Mouse (Mus musculus) midbrain, embryonic 15.5 days (tissue): Measurements from ENCODE around the gene Agap1. TPM values are rescaled to one million over a fixed set of nuclear protein-coding genes. Genes with fewer than 3 reads are reported as not detected.
A peak's percentile ranks its signal among the peaks of the same experiment; 100 is the strongest.

ENCODE experiments used
- ATAC-seq: fragments of 200-750 bp; cut with Nextera tagmentation; replicated peaks from 2 replicates; pipeline ENCODE4 v1.8.0; 2017; ENCODE audit warnings: moderate TSS enrichment
- H3K27ac ChIP-seq: fragments of 300-500 bp; sonication (generic); 2 replicates; pipeline ENCODE4 v1.5.1; 2015; ENCODE audit warnings: mild to moderate bottlenecking, inconsistent platforms
- H3K27me3 ChIP-seq: fragments of 300-500 bp; sonication (generic); replicated peaks from 2 replicates; pipeline ENCODE4 v1.6.1; 2015; ENCODE audit warnings: inconsistent platforms
- H3K36me3 ChIP-seq: fragments of 300-500 bp; sonication (generic); replicated peaks from 2 replicates; pipeline ENCODE4 v1.6.1; 2015; ENCODE audit warnings: inconsistent platforms
- H3K4me1 ChIP-seq: fragments of 300-500 bp; sonication (generic); 2 replicates; pipeline ENCODE4 v1.6.1; 2015; ENCODE audit warnings: inconsistent platforms
- H3K4me2 ChIP-seq: fragments of 300-500 bp; sonication (generic); 2 replicates; pipeline ENCODE4 v1.6.1; 2015; ENCODE audit warnings: inconsistent platforms, mild to moderate bottlenecking, moderate library complexity
- H3K4me3 ChIP-seq: fragments of 300-500 bp; sonication (generic); 2 replicates; pipeline ENCODE4 v1.5.1; 2015; ENCODE audit warnings: mild to moderate bottlenecking, inconsistent platforms
- H3K9ac ChIP-seq: fragments of 300-500 bp; sonication (generic); 2 replicates; pipeline ENCODE4 v1.6.1; 2015; ENCODE audit warnings: mild to moderate bottlenecking, inconsistent platforms
- H3K9me3 ChIP-seq: fragments of 300-500 bp; sonication (generic); 2 replicates; pipeline ENCODE4 v1.6.1; 2016; ENCODE audit warnings: inconsistent platforms
- WGBS: fragments of 180-500 bp; shearing (Covaris S2); methylation state at CpG from one replicate; pipeline ENCODE4 v1.1.7; 2015; ENCODE audit warnings: mixed read lengths; 5-methylcytosine and 5-hydroxymethylcytosine counted together
- polyA plus RNA-seq: library from polyadenylated mRNA; unstranded; fragments of >200 nt; fragmentation: Nextera tagmentation; extraction: Ambion mirVana; gene quantifications from 2 replicates; pipeline ENCODE4 v1.2.1, GENCODE M21; 2015

The Agap1 gene
- polyA plus RNA-seq, 1 experiment from 2014 or later: 63.6 TPM

DNA sequence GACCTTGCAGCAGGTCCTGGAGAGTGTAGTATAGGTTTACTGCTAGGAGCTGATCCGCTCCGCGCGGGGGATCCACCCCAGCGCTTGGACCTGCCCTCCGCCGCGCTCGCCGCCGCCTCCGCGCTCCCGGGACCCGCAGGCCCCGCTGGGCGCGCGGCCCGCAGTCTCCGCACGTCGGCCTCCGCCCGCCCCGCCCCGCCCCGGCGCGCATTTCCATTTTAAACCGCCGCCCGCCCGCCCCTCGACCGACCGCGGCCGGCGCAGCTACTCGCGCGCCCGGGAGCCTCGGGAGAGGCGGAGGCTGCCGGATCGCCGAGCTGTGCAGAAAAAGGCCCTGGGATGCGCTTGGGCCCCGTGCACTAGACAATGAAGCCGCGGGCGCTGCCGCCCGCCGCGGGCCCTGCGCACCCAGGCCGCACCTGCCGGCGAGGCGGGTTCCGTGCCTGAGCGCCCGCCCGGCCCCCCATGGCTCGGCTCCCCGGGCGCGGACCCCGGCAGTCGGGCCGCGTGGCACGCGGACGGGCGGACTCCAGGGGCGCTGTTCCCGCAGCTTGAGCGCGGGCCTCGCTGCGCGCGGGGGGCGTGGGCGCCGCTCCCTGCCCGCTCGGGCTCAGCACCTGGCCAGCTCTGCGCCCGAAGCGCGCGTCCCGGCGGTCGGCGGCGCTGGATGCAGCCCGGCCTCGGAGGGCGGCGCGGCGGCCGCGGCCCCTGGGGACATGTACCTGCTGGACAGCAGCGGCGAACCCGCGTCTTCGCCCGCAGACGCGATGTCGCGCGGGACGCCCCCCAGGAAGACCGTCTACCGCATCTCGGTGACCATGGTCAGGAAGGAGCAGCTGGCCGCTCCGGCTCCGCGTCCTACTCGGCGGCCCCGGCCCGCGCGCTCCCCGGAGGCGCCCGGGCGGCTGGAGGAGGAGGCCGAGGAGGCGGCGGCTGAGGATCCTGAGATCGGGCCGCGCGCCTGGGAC is 125.7 kb downstream of the Agap1 start:
- H3K36me3 ChIP-seq: no peaks in the 10 kb centered on the region
- peak overlapping the region; percentile 90 for H3K4me3 ChIP-seq
- WGBS: under 1% methylated on average over 123 of the region's 146 CpGs
- peak overlapping the region; percentile 90 for H3K9ac ChIP-seq
- peak overlapping the region; percentile 94 for H3K4me2 ChIP-seq
- H3K27me3 ChIP-seq: no peaks in the 10 kb centered on the region
- no peaks in the 10 kb centered on the region for H3K9me3 ChIP-seq
- peaks cover 71% of the 10 kb centered on the region for H3K4me1 ChIP-seq
- peak overlapping the region; percentile 96 for H3K27ac ChIP-seq
- ATAC-seq: peak; percentile 78

DNA sequence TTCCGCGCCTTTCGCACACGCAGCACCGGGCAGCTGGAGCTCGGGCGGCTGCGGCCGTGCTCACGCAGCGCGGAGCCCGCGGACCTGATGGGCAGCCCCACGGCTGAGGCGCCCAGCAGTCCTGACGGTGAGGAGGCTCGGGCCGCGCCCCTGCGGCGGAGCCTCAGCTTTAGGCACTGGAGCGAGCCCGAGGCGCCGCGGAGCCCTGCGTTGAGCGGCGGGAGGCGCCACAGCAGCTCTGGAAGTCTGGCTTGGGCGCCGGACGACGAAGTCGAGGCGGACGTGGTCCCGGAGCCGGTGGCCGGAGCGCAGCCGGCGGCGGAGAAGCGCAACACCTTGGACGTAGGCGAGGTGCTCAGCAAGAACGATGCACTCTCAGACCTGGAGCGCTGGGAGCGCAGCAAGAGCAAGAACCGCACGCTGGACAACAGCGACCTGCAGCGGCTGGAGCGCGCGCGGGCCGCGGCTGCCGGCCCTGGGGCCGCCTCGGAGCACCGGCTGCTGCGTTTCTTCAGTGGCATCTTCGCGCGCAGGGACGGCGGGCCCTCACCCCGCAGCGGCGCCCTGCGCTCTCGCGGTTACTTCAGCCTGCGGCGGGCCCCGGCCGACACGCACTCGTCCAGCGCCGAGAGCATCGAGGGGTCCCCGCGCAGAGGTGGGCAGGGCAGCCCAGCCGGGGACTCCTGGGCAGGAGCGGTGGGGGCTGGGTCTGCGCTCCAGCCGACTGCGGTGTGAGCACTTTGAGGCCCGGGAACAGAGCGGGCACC is 126.6 kb downstream of the Agap1 start:
- under 1% methylated on average over 95 of the region's 95 CpGs for WGBS
- H3K4me2 ChIP-seq: peak overlapping the region; percentile 94
- no peaks in the 10 kb centered on the region for H3K27me3 ChIP-seq
- H3K27ac ChIP-seq: peak overlapping the region; percentile 96
- H3K9ac ChIP-seq: peak overlapping the region; percentile 90
- H3K36me3 ChIP-seq: no peaks in the 10 kb centered on the region
- no peaks in the 10 kb centered on the region for H3K9me3 ChIP-seq
- peak; percentile 24 for ATAC-seq
- peaks cover 71% of the 10 kb centered on the region for H3K4me1 ChIP-seq
- H3K4me3 ChIP-seq: peak overlapping the region; percentile 90

DNA sequence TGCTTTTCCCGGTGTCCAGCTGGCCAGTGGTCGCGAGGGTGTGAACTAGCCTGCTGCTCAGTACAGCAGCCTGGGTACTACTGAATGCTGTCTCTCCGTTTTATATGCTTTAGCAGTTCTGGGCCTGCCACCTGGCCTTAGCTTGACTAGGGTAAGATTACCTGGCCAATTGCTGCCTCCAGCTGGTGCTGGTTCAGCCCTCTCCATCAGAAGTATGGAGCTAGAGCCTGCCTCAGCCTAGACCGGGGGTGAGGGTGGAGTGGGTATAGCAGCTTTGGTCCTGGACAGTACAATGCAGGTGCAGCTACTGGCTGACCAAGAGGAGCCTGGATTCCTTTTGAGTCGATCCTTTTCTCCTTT is 127.1 kb downstream of the Agap1 start:
- Histone ChIP-seq H3K4me3 (peak overlapping the region; percentile 90), H3K27ac (peak overlapping the region; percentile 96), H3K4me2 (peak overlapping the region; percentile 94), H3K27me3 (no peaks in the 10 kb centered on the region), H3K9me3 (no peaks in the 10 kb centered on the region), H3K36me3 (no peaks in the 10 kb centered on the region), H3K4me1 (peaks cover 71% of the 10 kb centered on the region), H3K9ac (peak overlapping the region; percentile 90)
- WGBS: 11% methylated on average over 6 of the region's 6 CpGs
- ATAC-seq: peak; percentile 6; the same call in 1 of the 2 replicates

DNA sequence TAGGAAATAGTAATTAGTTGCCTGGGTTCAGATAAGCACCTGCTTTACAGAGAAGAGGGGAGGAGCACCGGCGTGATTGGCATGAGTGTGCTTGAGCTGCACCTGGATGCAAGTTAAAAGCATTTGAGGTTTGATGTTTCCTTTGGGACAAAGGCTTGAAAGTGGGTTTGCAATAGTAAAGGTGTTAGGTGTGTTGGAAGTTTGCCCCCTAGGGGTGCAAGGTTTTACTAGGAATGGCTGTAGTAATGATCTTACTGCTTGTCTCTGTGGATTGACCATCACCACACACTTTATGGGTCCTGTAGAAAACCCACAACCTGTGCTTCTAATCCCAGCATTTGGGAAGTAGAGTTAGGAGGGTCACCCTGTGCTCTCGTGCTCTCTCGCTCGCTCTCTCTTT is 128.8 kb downstream of the Agap1 start:
- Histone ChIP-seq H3K9ac (no peak overlapping the region), H3K9me3 (no peaks in the 10 kb centered on the region), H3K4me1 (peaks cover 63% of the 10 kb centered on the region), H3K4me3 (peak overlapping the region; percentile 90), H3K27ac (no peak overlapping the region), H3K36me3 (no peaks in the 10 kb centered on the region), H3K4me2 (peak overlapping the region; percentile 94), H3K27me3 (no peaks in the 10 kb centered on the region)
- ATAC-seq: no peak
- 81% methylated on average over 5 of the region's 5 CpGs for WGBS

DNA sequence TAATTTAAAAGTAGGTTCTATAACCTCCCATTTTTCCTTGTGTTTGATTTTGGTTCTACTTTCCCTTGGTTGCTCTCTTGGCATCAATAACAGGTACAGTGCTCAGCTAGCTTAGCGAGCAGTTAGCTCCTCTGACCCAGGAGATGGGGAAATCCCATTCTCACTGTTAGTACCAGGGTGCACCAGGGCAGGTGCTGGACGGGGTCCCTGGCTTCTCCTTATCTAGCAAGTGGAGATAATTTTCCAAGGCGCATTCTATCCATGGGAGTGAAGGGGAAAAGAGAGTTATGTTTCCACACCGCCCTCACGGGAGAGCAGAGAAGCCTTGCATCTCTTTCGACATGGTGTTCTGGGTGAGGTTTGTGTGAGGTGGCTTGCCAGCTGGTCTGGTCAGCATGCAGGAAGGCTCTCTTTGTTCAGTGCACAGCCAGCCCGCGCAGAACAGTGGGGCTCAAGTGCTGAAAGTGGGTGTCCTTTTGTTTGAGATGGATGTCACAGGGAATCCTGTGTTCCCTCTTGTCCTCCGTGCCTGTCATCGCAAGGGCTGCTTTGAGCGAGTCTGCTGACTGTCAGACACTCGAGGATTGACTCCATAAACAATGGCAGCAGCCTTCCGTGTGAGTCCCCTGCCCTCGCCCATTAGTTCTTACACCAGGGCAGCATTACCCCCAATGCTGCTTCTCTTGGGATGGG is 132.5 kb downstream of the Agap1 start:
- Histone ChIP-seq H3K9me3 (peaks cover 5% of the 10 kb centered on the region; the same call in 1 of the 2 replicates), H3K36me3 (peaks cover 10% of the 10 kb centered on the region; the same call in 1 of the 2 replicates), H3K27ac (no peak overlapping the region), H3K4me1 (peaks cover 52% of the 10 kb centered on the region), H3K9ac (no peak overlapping the region), H3K27me3 (no peaks in the 10 kb centered on the region), H3K4me3 (no peak overlapping the region), H3K4me2 (no peak overlapping the region)
- 45% methylated on average over 14 of the region's 14 CpGs for WGBS
- ATAC-seq: no peak

DNA sequence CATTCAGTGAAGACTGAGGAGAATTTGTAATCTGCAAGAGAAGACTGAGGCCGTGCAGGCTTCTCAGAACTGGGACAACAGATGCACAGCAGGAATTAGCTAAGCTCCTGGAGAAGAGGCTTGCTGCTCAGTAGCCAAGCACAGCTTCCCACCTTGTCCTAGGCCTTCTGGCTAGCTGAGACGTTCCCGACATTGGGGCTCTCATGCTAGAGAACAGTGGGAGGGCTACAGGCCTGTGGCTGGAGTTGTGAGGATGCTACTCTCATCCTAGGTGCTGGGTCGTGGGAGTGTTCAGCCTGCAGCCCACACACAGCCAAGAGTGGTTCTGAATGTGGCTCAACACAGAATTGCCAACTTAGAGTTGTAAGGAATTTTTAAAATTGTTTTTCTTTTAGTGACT is 133.5 kb downstream of the Agap1 start:
- ATAC-seq: no peak
- H3K4me3 ChIP-seq: no peak overlapping the region
- H3K27me3 ChIP-seq: no peaks in the 10 kb centered on the region
- no peak overlapping the region for H3K9ac ChIP-seq
- H3K27ac ChIP-seq: no peak overlapping the region
- no peak overlapping the region for H3K4me2 ChIP-seq
- WGBS: 24% methylated on average over 4 of the region's 4 CpGs
- H3K4me1 ChIP-seq: peaks cover 42% of the 10 kb centered on the region
- H3K36me3 ChIP-seq: peaks cover 10% of the 10 kb centered on the region; the same call in 1 of the 2 replicates
- peaks cover 5% of the 10 kb centered on the region; the same call in 1 of the 2 replicates for H3K9me3 ChIP-seq

DNA sequence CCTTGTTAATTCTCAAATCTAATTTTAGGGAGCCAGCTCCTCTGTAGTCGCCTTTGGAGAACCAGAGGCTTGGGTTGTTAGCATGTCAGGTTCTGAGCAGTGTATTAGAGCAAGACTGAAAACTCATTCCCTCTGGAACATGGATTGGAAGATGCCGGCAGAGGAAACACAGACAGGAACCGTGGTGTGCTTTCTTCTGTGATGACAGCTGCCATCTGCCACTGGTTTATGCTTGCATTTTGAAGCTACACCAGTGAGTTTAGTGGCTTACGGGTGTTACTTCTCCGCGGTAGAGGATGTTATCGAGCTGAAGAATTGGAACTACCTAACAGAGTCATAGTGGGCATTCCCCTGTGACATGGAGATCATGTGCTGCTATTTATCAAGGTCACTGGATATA is 136.4 kb downstream of the Agap1 start:
- no peak overlapping the region for H3K27ac ChIP-seq
- H3K4me2 ChIP-seq: no peak overlapping the region
- H3K9me3 ChIP-seq: peaks cover 5% of the 10 kb centered on the region; the same call in 1 of the 2 replicates
- H3K4me3 ChIP-seq: no peak overlapping the region
- H3K9ac ChIP-seq: no peak overlapping the region
- no peak for ATAC-seq
- 92% methylated on average over 7 of the region's 7 CpGs for WGBS
- no peaks in the 10 kb centered on the region for H3K27me3 ChIP-seq
- H3K36me3 ChIP-seq: peaks cover 10% of the 10 kb centered on the region; the same call in 1 of the 2 replicates
- H3K4me1 ChIP-seq: peaks cover 23% of the 10 kb centered on the region

DNA sequence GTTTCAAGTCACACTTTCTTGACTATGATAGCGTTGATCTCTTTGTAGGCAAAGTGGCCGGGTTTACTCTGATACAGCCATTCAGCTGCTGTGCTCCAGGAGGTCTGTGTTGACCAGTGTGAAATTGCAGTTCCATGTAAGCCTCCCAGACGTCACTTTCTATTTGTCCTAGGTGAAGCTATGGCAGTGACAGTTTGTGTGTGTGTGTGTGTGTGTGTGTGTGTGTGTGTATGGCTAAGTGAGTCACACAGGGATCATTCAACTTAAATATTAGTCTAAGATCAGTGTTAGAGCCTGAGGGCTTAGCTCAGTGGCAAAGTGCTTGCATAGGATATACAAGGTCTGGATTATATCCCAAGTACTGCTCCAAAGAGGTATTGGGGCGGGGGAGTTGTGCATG is 138.6 kb downstream of the Agap1 start:
- Histone ChIP-seq H3K4me3 (no peak overlapping the region), H3K4me1 (peaks cover 12% of the 10 kb centered on the region), H3K4me2 (no peak overlapping the region), H3K27me3 (no peaks in the 10 kb centered on the region), H3K36me3 (peaks cover 10% of the 10 kb centered on the region; the same call in 1 of the 2 replicates), H3K27ac (no peak overlapping the region), H3K9me3 (peaks cover 5% of the 10 kb centered on the region; the same call in 1 of the 2 replicates), H3K9ac (no peak overlapping the region)
- 69% methylated on average over 4 of the region's 4 CpGs for WGBS
- no peak for ATAC-seq

DNA sequence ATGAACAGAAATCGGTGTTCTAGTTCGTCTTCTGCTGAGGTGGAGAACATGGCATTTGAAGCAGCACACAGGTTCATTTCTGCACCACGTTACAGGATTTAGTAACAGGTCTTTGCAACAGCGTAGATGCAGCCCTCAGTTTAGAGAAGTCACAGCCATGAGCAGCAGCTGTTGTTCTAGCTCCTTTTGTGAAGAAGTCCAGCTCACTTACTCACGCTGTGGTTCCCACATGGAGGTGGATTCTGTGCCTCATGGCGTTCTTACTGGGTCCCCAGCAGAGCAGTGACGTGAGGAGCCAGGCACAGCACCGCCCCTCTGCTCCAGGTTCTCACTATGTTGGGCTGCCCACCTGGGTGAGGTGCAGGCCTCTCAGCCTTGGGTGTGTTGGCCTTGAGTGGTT is 140.4 kb downstream of the Agap1 start:
- no peak overlapping the region for H3K9ac ChIP-seq
- no peak overlapping the region for H3K4me3 ChIP-seq
- no peaks in the 10 kb centered on the region for H3K27me3 ChIP-seq
- H3K4me2 ChIP-seq: no peak overlapping the region
- H3K9me3 ChIP-seq: peaks cover 5% of the 10 kb centered on the region; the same call in 1 of the 2 replicates
- peaks cover 10% of the 10 kb centered on the region; the same call in 1 of the 2 replicates for H3K36me3 ChIP-seq
- no peak for ATAC-seq
- WGBS: 86% methylated on average over 8 of the region's 8 CpGs
- peaks cover 29% of the 10 kb centered on the region for H3K4me1 ChIP-seq
- no peak overlapping the region for H3K27ac ChIP-seq

DNA sequence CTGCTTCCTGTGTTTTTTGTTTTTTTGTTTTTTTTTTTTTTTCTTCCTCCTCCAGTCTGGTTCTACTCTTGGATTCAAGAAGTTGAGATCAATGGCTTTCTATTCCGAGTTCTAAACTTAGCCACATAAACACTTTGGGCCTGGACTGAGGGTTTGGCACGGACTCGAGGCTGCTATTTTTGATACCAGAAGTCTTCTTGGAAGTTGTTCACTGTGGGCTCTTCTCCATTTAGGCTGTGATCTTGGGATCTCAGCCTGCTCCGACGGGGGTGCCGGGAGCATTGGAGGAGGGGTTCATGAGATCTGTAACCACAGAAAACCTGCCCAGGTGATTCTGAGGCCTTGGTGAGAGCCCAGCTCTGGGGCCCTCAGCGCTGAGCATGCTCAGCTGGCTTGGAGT is 140.8 kb downstream of the Agap1 start:
- WGBS: 95% methylated on average over 7 of the region's 7 CpGs

DNA sequence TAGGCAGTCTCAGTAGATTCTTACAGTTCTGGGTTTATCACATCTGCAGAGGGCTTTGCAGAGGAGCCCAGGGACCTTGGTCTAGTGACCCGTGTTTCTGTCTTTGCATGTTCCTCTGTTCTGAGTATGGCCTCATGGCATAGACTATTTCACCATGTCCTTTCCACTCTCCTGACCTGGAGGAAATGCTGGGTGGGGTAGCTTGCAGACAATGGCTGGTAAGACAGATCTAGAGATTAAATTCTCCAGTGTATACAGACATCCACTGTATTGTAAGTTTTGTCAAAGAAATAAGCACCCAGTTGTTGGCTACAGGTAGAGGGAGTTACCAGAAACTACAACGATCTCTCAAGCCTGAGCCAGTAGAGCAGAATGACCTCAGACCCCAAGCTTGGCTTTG is 141.6 kb downstream of the Agap1 start:
- Histone ChIP-seq H3K4me2 (no peak overlapping the region), H3K27ac (no peak overlapping the region), H3K4me3 (no peak overlapping the region), H3K27me3 (no peaks in the 10 kb centered on the region), H3K9me3 (peaks cover 5% of the 10 kb centered on the region; the same call in 1 of the 2 replicates), H3K4me1 (peaks cover 42% of the 10 kb centered on the region), H3K36me3 (peaks cover 8% of the 10 kb centered on the region; the same call in 1 of the 2 replicates), H3K9ac (no peak overlapping the region)
- no peak for ATAC-seq
- WGBS: 87% methylated on average over 2 of the region's 2 CpGs

More for the DNA sequence above, 140.8 kb downstream of the Agap1 start:
- ATAC-seq: no peak
- peaks cover 34% of the 10 kb centered on the region for H3K4me1 ChIP-seq
- H3K27ac ChIP-seq: no peak overlapping the region
- H3K9me3 ChIP-seq: peaks cover 5% of the 10 kb centered on the region; the same call in 1 of the 2 replicates
- no peak overlapping the region for H3K4me2 ChIP-seq
- no peak overlapping the region for H3K9ac ChIP-seq
- H3K27me3 ChIP-seq: no peaks in the 10 kb centered on the region
- peaks cover 10% of the 10 kb centered on the region; the same call in 1 of the 2 replicates for H3K36me3 ChIP-seq
- H3K4me3 ChIP-seq: no peak overlapping the region
